Mouse (Mus musculus) cerebellum, postnatal 36 days (tissue): ENCODE data around the gene Tgif2.
"Not testable (repeated sequence)": the region's sequence is repeated elsewhere in the genome, so short reads cannot be mapped to it uniquely, and the experiment has no call there.

Source experiments
- DNase-seq, 2 experiments: peaks; one replicate each; pipeline ENCODE4 v3.0.0; 2021 to 2022; ENCODE audit warnings: mixed read lengths in 2 of 2

The Tgif2 gene

GRCm38 (mm10) chr2:156843331-156843730 lies 3.5 kb downstream of the Tgif2 start:
- no peak for DNase-seq

DNA sequence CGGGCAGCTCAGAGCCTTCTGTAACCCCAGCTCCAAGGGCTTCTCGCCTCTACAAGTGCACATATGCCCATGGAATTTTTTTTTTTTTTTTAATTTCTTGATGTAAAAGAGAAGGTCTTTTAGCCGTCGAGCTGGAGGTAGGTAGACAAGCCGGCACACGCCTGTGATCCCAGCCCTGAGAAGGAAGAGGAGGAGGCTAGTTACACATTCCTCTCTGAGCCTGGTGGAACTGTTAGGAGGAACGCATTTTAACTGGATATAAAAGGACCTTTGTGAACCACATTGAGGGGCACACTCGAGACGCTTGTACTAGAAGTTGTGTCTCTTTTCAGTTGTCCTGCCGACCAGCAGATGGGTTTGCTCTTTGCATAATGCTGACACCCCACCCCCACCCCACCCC lies 4.9 kb downstream of the Tgif2 start:
- DNase-seq = no peak

GRCm38 (mm10) chr2:156847653-156848052 lies 7.8 kb downstream of the Tgif2 start:
- no peak for DNase-seq

GRCm38 (mm10) chr2:156848526-156849182 lies 8.8 kb downstream of the Tgif2 start:
- no peak for DNase-seq

GRCm38 (mm10) chr2:156850505-156850904 lies 10.7 kb downstream of the Tgif2 start:
- DNase-seq = no peak

DNA sequence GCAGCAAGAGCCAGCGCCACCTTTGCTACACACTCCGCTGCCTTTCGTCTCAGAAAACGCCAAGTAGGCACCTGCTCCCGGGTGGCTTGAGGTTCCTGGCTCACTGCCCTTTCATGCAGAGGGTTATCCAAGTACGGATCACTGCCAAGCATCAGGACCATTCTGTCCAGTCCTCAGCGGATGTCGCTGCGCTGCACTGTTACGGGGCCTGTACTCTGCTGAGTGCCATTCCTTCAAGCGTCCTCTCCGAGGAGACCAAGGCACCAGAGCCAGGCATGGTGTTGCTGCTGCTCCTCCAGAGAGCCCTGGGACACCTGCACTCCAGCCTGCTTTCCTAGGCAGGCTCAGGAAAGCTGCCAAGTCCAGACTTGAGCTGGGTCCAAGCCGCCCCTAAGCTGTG lies 13.8 kb downstream of the Tgif2 start:
- not testable (repeated sequence) for DNase-seq

GRCm38 (mm10) chr2:156853999-156854771 lies 14.4 kb downstream of the Tgif2 start:
- peak; percentile 50 to 56 for DNase-seq

DNA sequence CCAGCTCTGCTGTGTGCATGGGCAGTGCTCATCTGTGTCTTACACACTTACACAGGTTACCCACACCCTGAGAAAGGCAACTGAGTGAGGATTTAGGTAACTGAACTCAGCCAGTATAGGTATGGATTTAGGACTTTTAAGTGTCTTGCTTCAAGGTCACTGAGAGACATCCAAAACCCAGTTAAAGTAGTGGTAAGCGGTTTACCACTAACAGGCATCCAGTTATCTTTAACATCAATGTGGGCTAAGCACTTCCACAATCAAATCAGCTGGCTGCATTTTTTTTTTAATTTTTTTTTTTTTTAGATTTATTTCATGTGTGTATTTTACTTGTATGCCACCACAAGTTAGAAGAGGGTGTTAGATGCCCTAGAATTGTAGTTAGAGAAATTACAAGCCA lies 16.5 kb downstream of the Tgif2 start:
- DNase-seq = no peak

- no peak for DNase-seq
Observed at GRCm38 (mm10) chr2:156857385-156857791, 17.6 kb downstream of the Tgif2 start.

DNA sequence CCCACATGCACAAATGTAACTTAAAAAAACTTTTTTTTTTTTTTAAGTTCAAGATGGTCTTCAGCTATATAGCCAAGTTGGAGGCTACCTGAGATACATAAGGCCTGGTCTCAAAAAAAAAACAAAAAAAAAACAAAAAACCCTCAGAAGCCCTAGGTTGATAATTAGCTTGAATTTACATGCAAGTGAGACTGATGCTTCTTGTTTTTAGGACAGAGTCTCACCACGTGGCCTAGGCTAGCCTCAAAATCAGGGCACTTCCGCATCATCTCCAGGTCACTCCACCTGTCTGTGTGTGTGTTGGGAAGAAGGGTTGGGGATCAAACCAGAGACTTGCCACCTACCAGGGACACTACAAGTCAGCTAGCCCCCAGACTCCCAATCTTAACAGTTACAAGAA lies 18.0 kb downstream of the Tgif2 start, which contains the start of gene 4930518I15Rik:
Gene 4930518I15Rik (minus strand): TSS at position 112 of the 400 bp plus-strand sequence.
- DNase-seq = no peak

- DNase-seq = no peak
Observed at GRCm38 (mm10) chr2:156858671-156859070, 18.9 kb downstream of the Tgif2 start.

GRCm38 (mm10) chr2:156862041-156862717 lies 22.4 kb downstream of the Tgif2 start:
- no peak for DNase-seq

DNA sequence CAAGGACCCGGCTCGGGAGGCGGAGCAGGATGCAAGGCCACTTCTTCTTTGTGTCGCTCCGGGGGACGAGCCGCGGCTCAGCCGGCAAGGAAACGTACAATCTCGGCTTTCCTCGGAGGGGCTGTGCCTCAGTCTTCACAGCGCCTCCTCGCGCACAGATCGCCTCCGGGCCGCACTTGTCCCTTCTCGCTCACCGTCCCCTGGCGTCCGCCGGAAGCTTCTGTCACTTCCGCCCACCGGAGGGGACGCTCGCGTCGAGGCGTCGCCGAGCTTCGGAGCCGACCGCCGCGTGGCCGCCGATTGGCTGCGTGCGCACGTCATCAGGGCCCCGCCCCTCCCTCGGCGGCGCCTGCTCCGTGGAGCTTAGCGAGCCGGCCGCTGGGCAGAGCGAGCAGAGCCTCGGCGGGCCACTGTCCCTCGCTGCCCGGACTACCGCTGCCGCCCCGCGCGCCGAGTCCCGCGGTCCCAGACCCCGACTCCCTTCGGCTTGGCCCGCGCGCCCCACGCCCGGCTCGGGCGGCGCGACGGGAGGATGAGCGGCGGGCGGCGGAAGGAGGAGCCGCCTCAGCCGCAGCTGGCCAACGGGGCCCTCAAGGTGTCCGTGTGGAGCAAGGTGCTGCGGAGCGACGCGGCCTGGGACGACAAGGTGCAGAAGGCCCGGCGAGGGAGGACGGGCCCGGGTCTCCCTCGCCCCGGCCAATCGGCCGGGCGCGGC lies 23.1 kb downstream of the Tgif2 start, which contains the start of gene Rab5if:
Gene Rab5if (plus strand): TSS at position 357 of the 715 bp plus-strand sequence.
- DNase-seq = peak; percentile 97 to 99

DNA sequence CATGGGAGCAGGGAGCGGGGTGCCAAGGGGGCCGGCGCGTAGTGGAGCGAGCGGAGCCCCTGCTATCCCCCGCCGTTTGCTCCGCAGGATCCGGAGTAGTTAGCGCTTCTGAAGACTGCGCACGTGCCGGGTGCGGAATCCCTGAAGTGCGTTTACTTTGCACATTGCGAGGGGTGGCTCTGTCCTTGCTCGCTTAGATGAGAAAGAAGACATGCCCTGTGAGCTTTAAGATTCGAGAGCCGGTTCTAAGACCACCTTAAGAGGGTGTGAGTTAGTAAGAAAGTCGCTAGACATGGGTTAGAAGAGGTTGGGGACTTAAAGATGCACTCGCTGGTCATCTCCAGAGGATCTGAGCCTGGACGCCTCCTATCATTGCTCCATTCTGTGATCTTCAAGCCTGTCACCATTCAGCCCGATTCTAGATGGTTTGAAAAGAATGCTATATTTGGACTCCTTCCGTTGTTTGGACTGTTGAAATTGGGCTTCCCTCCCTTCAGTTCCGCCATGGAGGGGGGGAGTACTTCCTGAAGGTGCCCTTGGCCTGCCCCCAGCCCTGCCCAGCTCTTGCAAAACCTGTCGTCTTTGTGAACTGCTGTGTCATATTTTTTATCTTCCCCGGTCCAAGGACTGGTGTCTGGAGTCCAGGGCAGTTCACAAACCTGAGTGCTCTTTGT lies 23.8 kb downstream of the Tgif2 start:
- no peak for DNase-seq

DNA sequence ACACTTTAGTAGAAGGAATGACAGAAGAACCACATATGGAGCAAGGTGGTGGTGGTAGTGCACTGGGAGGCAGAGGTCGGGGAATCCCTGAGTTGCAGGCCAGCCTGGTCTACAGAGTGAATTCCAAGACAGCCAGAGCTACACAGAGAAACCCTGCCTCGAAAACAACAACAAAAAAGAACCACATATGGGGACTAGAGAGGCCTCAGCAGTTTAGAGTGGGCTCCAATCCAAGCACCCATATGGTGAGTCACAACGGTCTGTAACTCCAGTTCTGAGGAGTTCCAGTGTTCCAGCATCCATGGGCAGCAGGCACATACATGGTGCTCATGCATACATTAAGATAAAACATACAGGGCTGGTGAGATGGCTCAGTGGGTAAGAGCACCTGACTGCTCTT lies 24.7 kb downstream of the Tgif2 start:
- peak; percentile 24 to 50 for DNase-seq

DNA sequence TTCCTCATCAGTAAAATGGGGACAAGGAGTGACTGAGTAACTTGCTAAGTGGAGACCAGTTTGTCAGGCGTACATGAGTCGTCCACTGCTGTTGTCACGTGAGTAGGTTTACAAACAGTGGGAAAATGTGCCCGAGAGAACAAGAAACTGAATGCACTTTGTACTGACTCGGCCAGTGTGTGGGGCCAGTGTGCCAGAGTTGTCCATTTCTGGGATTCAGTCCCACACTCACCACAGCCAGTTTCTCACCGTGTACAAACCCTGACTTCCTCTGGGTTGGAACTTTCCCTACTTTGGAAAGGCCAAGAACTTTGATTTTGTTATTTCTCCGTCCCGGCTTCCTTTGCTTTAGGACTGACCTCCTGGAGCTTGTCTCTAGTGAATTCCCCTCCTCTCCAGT lies 29.2 kb downstream of the Tgif2 start:
- peak in 1 of 2 experiments; percentile 42 for DNase-seq

DNA sequence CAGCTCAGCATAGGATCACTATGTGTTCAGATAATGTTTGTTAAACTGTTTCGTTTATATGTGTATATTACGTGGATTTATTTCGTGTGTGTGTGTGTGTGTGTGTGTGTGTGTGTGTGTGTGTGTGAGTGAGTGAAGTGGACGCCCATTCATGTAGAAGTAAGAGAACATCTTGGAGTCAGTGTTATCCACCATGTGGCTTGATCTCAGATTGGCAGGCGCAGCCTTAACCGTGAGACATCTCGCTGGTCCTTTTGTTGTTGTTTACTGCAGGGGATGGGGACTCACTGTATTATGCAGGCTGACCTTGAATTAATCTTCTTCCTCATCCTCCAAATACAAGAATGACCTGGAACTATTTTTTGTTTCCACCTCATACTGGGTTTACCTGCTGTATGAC lies 29.7 kb downstream of the Tgif2 start:
- no peak for DNase-seq

GRCm38 (mm10) chr2:156870519-156870918 lies 30.7 kb downstream of the Tgif2 start:
- DNase-seq = peak in 1 of 2 experiments; percentile 37

- peak; percentile 65 to 74 for DNase-seq
Observed at GRCm38 (mm10) chr2:156873629-156874028, 33.8 kb downstream of the Tgif2 start.

DNA sequence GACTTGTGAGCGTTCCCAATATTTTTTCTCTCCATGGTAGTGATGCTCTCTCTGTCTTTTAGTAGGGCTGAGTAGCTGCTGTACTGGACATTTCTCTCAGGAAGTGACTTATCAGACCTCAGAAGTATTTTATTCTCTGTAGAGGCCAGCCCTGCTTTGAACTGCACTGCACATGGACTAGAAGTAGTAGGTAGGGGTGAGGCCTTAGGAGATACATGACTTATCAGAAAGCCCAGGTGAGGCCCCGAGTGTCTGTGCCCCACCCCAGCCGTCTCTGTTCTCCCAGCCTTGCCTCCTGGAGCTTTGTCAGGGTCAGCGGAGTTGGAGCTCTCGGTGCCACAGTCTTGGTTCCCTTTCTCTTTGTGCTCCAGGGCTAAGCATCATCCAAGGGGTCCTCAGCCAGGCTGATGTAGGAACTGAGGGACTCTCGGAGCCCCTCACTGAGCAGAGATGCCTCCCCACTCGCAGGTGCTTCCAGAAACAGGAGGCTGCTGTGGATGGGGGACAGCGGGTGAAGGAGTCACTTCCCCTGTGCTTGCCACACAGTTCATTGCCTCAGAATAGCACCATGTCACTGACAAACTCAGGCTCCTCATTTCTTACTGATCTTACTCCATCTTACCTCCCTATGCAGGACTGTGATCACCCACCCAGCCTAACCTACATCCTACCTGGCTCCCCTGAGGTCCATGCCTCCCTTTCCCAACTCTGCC lies 34.4 kb downstream of the Tgif2 start:
- DNase-seq = peak in 1 of 2 experiments; percentile 44

DNA sequence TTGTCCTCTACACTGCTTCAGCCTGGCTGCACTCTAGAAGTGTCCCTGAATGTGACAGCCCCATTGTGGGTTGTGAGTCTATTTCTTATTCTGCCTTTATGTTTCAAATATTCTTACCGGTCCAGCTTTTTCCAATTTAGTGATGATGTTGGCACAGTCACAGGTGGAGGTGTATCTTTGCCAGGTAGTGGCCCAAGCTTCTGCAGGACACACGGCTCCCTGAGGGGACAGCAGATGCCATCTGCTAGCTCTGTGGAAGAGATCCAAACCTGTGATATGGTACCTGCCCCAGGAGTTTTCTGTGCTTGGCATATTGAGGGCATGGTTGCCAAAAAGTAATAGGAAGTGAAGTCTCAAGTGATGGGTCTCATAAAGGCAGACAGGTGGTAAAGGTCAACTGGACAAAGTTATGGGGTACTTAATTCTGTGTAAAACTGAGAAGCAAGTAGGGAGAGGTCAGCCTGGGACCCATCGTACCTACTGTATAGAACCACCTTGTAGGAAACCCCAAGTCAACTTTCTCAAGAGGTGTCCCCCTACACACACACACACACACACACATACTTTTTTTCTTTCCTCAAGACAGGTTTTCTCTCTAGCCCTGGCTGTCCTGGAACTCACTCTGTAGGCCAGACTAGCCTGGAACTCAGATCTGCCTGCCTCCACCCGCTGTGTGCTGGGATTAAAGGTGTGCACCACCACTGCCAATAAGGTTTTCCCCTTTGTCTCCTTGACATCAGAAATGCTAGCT lies 35.1 kb downstream of the Tgif2 start:
- DNase-seq = peak; percentile 90 to 93
